Mouse (Mus musculus): ENCODE results near the gene Wdr59. TPM values are rescaled to one million over a fixed set of nuclear protein-coding genes. Genes with fewer than 3 reads are reported as not detected.

The Wdr59 gene
- polyA plus RNA-seq, 1 experiment from 2014 or later, result 5.4 TPM

- 86% methylated on average over 2 of the region's 2 CpGs for WGBS
- Histone ChIP-seq H3K4me1 (ENCODE audit: control insufficient read depth, insufficient read depth, low read length) (peaks cover 7% of the 10 kb centered on the region; the same call in 1 of the 2 replicates), H3K9me3 (ENCODE audit: control insufficient read depth, low read depth, low read length) (no peaks in the 10 kb centered on the region), H3K4me2 (replicated peaks; ENCODE audit: low read depth, low read length) (no peak overlapping the region), H3K27ac (ENCODE audit: low read length) (no peak overlapping the region), H3K9ac (replicated peaks; ENCODE audit: low read depth, low read length) (no peak overlapping the region), H3K36me3 (ENCODE audit: control insufficient read depth, insufficient read depth, low read length) (no peaks in the 10 kb centered on the region), H3K27me3 (ENCODE audit: control insufficient read depth, insufficient read depth, low read length) (no peaks in the 10 kb centered on the region), H3K4me3 (ENCODE audit: low read depth, low read length) (no peak overlapping the region)
- ATAC-seq (ENCODE audit: insufficient number of reproducible peaks, insufficient read depth, low FRiP score, low read depth), result no peak
Observed at GRCm38 (mm10) chr8:111517466-111517865, 4.4 kb downstream of the Wdr59 start.

- no peak for ATAC-seq (ENCODE audit: insufficient number of reproducible peaks, insufficient read depth, low FRiP score, low read depth)
- H3K4me1 ChIP-seq (ENCODE audit: control insufficient read depth, insufficient read depth, low read length), result peaks cover 7% of the 10 kb centered on the region; the same call in 1 of the 2 replicates
- no peaks in the 10 kb centered on the region for H3K27me3 ChIP-seq (ENCODE audit: control insufficient read depth, insufficient read depth, low read length)
- no peak overlapping the region for H3K9ac ChIP-seq (replicated peaks; ENCODE audit: low read depth, low read length)
- H3K36me3 ChIP-seq (ENCODE audit: control insufficient read depth, insufficient read depth, low read length), result no peaks in the 10 kb centered on the region
- no peak overlapping the region for H3K4me2 ChIP-seq (replicated peaks; ENCODE audit: low read depth, low read length)
- 74% methylated on average over 7 of the region's 7 CpGs for WGBS
- H3K27ac ChIP-seq (ENCODE audit: low read length), result no peak overlapping the region
- H3K9me3 ChIP-seq (ENCODE audit: control insufficient read depth, low read depth, low read length), result no peaks in the 10 kb centered on the region
- no peak overlapping the region for H3K4me3 ChIP-seq (ENCODE audit: low read depth, low read length)
Observed at GRCm38 (mm10) chr8:111516451-111517035, 5.3 kb downstream of the Wdr59 start.

GRCm38 (mm10) chr8:111513446-111513845 lies 8.4 kb downstream of the Wdr59 start:
- Histone ChIP-seq H3K4me2 (replicated peaks; ENCODE audit: low read depth, low read length) (no peak overlapping the region), H3K27ac (ENCODE audit: low read length) (no peak overlapping the region), H3K4me3 (ENCODE audit: low read depth, low read length) (no peak overlapping the region), H3K9ac (replicated peaks; ENCODE audit: low read depth, low read length) (no peak overlapping the region), H3K9me3 (ENCODE audit: control insufficient read depth, low read depth, low read length) (no peaks in the 10 kb centered on the region), H3K27me3 (ENCODE audit: control insufficient read depth, insufficient read depth, low read length) (no peaks in the 10 kb centered on the region), H3K4me1 (ENCODE audit: control insufficient read depth, insufficient read depth, low read length) (no peaks in the 10 kb centered on the region), H3K36me3 (ENCODE audit: control insufficient read depth, insufficient read depth, low read length) (no peaks in the 10 kb centered on the region)
- no peak for ATAC-seq (ENCODE audit: insufficient number of reproducible peaks, insufficient read depth, low FRiP score, low read depth)
- WGBS, result 89% methylated on average over 8 of the region's 8 CpGs

- no peak overlapping the region for H3K4me3 ChIP-seq (ENCODE audit: low read depth, low read length)
- 80% methylated on average over 7 of the region's 7 CpGs for WGBS
- no peak overlapping the region for H3K9ac ChIP-seq (replicated peaks; ENCODE audit: low read depth, low read length)
- H3K9me3 ChIP-seq (ENCODE audit: control insufficient read depth, low read depth, low read length), result no peaks in the 10 kb centered on the region
- no peak for ATAC-seq (ENCODE audit: insufficient number of reproducible peaks, insufficient read depth, low FRiP score, low read depth)
- H3K27me3 ChIP-seq (ENCODE audit: control insufficient read depth, insufficient read depth, low read length), result no peaks in the 10 kb centered on the region
- no peaks in the 10 kb centered on the region for H3K36me3 ChIP-seq (ENCODE audit: control insufficient read depth, insufficient read depth, low read length)
- no peak overlapping the region for H3K27ac ChIP-seq (ENCODE audit: low read length)
- H3K4me2 ChIP-seq (replicated peaks; ENCODE audit: low read depth, low read length), result no peak overlapping the region
- no peaks in the 10 kb centered on the region for H3K4me1 ChIP-seq (ENCODE audit: control insufficient read depth, insufficient read depth, low read length)
Observed at GRCm38 (mm10) chr8:111512941-111513340, 9.0 kb downstream of the Wdr59 start.

GRCm38 (mm10) chr8:111510401-111510800 lies 11.5 kb downstream of the Wdr59 start:
- H3K4me3 ChIP-seq (ENCODE audit: low read depth, low read length), result no peak overlapping the region
- H3K27ac ChIP-seq (ENCODE audit: low read length), result no peak overlapping the region
- ATAC-seq (ENCODE audit: insufficient number of reproducible peaks, insufficient read depth, low FRiP score, low read depth), result no peak
- no peak overlapping the region for H3K4me2 ChIP-seq (replicated peaks; ENCODE audit: low read depth, low read length)
- H3K9me3 ChIP-seq (ENCODE audit: control insufficient read depth, low read depth, low read length), result no peaks in the 10 kb centered on the region
- no peak overlapping the region for H3K9ac ChIP-seq (replicated peaks; ENCODE audit: low read depth, low read length)
- WGBS, result 42% methylated on average over 4 of the region's 4 CpGs
- H3K4me1 ChIP-seq (ENCODE audit: control insufficient read depth, insufficient read depth, low read length), result no peaks in the 10 kb centered on the region
- no peaks in the 10 kb centered on the region for H3K36me3 ChIP-seq (ENCODE audit: control insufficient read depth, insufficient read depth, low read length)
- no peaks in the 10 kb centered on the region for H3K27me3 ChIP-seq (ENCODE audit: control insufficient read depth, insufficient read depth, low read length)

- no peaks in the 10 kb centered on the region for H3K9me3 ChIP-seq (ENCODE audit: control insufficient read depth, low read depth, low read length)
- no peak for ATAC-seq (ENCODE audit: insufficient number of reproducible peaks, insufficient read depth, low FRiP score, low read depth)
Observed at GRCm38 (mm10) chr8:111509278-111509677, 12.6 kb downstream of the Wdr59 start.

DNA sequence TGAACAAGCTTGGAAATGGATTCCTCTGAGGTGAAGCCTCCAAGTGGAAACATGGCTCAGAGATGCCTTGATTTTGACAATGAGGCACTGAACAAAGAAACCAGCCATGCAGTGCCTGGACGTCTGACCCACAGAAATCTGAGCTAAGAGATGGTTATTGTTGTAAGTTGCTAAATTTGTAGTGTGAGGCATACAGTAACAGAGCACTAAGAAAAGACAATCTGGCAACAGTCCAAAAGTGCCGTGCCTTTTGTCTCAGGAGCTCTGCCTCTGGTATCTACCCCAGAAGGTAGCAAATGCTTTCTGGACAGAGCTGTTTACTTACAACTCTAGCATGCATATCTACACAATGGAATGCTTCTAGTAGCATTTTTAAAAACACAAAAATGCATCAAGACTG lies 13.3 kb downstream of the Wdr59 start:
- no peaks in the 10 kb centered on the region for H3K4me1 ChIP-seq (ENCODE audit: control insufficient read depth, insufficient read depth, low read length)
- H3K4me2 ChIP-seq (replicated peaks; ENCODE audit: low read depth, low read length), result no peak overlapping the region
- no peaks in the 10 kb centered on the region for H3K36me3 ChIP-seq (ENCODE audit: control insufficient read depth, insufficient read depth, low read length)
- WGBS, result 37% methylated on average over 2 of the region's 2 CpGs
- H3K9me3 ChIP-seq (ENCODE audit: control insufficient read depth, low read depth, low read length), result no peaks in the 10 kb centered on the region
- no peak overlapping the region for H3K4me3 ChIP-seq (ENCODE audit: low read depth, low read length)
- no peak overlapping the region for H3K9ac ChIP-seq (replicated peaks; ENCODE audit: low read depth, low read length)
- no peaks in the 10 kb centered on the region for H3K27me3 ChIP-seq (ENCODE audit: control insufficient read depth, insufficient read depth, low read length)
- no peak overlapping the region for H3K27ac ChIP-seq (ENCODE audit: low read length)
- no peak for ATAC-seq (ENCODE audit: insufficient number of reproducible peaks, insufficient read depth, low FRiP score, low read depth)

More at GRCm38 (mm10) chr8:111509278-111509677, 12.6 kb downstream of the Wdr59 start:
- no peak overlapping the region for H3K4me2 ChIP-seq (replicated peaks; ENCODE audit: low read depth, low read length)
- H3K4me1 ChIP-seq (ENCODE audit: control insufficient read depth, insufficient read depth, low read length), result no peaks in the 10 kb centered on the region
- 77% methylated on average over 11 of the region's 11 CpGs for WGBS
- no peaks in the 10 kb centered on the region for H3K36me3 ChIP-seq (ENCODE audit: control insufficient read depth, insufficient read depth, low read length)
- H3K4me3 ChIP-seq (ENCODE audit: low read depth, low read length), result no peak overlapping the region
- no peak overlapping the region for H3K27ac ChIP-seq (ENCODE audit: low read length)
- H3K9ac ChIP-seq (replicated peaks; ENCODE audit: low read depth, low read length), result no peak overlapping the region
- H3K27me3 ChIP-seq (ENCODE audit: control insufficient read depth, insufficient read depth, low read length), result no peaks in the 10 kb centered on the region

DNA sequence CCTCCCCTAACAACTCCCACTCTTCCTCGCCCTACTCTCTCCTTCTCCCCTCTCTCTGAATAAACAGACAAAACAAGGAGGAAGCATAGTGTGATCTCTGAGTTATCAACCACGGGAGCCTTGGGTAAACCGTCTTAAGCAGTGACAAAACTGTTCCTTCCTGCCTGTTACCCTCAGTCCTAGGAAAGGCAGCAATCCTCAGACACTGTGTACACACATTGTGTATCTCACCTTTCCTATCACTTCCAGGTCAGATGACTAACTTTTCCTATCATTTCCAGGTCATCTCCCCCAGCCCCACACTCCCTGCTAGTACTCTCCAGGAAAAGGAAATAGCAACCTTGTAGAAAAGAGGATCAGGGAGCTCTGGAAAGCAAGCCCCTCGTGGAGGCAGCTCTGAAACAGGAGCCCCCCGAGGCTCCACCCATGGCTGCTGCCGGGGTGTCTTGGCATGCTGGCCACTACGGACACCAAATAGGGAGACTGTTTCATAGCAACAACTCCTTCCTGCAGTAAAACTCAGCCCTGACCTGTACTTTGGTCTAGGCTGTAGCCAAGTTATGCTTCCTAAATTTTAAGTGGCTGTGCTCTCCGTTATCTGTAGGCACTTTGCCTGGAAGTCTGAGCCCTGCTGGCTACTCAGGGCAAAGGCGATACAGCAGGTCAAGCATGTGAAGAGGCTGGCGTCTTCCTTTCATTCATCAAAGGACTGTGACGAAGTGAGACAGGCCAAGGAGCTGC lies 20.0 kb downstream of the Wdr59 start:
- no peaks in the 10 kb centered on the region for H3K27me3 ChIP-seq (ENCODE audit: control insufficient read depth, insufficient read depth, low read length)
- no peak overlapping the region for H3K4me3 ChIP-seq (ENCODE audit: low read depth, low read length)
- H3K4me1 ChIP-seq (ENCODE audit: control insufficient read depth, insufficient read depth, low read length), result no peaks in the 10 kb centered on the region
- H3K9me3 ChIP-seq (ENCODE audit: control insufficient read depth, low read depth, low read length), result no peaks in the 10 kb centered on the region
- H3K36me3 ChIP-seq (ENCODE audit: control insufficient read depth, insufficient read depth, low read length), result peaks cover 11% of the 10 kb centered on the region
- H3K4me2 ChIP-seq (replicated peaks; ENCODE audit: low read depth, low read length), result no peak overlapping the region
- 64% methylated on average over 11 of the region's 11 CpGs for WGBS
- ATAC-seq (ENCODE audit: insufficient number of reproducible peaks, insufficient read depth, low FRiP score, low read depth), result no peak
- H3K27ac ChIP-seq (ENCODE audit: low read length), result no peak overlapping the region
- H3K9ac ChIP-seq (replicated peaks; ENCODE audit: low read depth, low read length), result no peak overlapping the region

All from stomach, embryonic 14.5 days (tissue).